ENCODE assay signal across 18 mouse cellular contexts in genomic region chr5:93104987-93105823, GRCm38 (mm10). TPM values are rescaled to one million over a fixed set of nuclear protein-coding genes. Genes with fewer than 3 reads are reported as not detected.
DNase-seq lines count a peak whose midpoint lies in the region; ATAC-seq and TF ChIP-seq lines count a peak whose summit lies in the region.
"Had no signal": no experiment of that assay in that cellular context is flagged by ENCODE, and none has a peak within 500 bp of the region (broad histone marks: within the 10 kb centered on the region; RNA-seq: fewer than 3 reads in every experiment).

No protein-coding gene starts in this region.

- no peak overlapping the region for H3ac ChIP-seq in C2C12 (ENCODE audit: control insufficient read depth, insufficient read length, low read depth)

- ATAC-seq in kidney, embryonic 14.5 days (ENCODE audit: low FRiP score, low TSS enrichment): peak; percentile 38
- ATAC-seq: intestine, embryonic 15.5 days; midbrain, embryonic 15.5 days had no signal

- H3K36me3 ChIP-seq in kidney, embryonic 14.5 days (ENCODE audit: control insufficient read depth, insufficient read depth, low read length): peaks cover 4% of the 10 kb centered on the region; the same call in 1 of the 2 replicates
- H3K36me3 ChIP-seq in C2C12 (ENCODE audit: control insufficient read depth, insufficient read depth): peaks cover 29% of the 10 kb centered on the region
- H3K36me3 ChIP-seq: embryonic facial prominence, embryonic 12.5 days; intestine, embryonic 15.5 days; midbrain, embryonic 15.5 days had no signal

- no peak overlapping the region for H3K9ac ChIP-seq in kidney, embryonic 14.5 days (ENCODE audit: low read depth, low read length)
- H3K9ac ChIP-seq: embryonic facial prominence, embryonic 12.5 days; forebrain, embryonic 12.5 days; intestine, embryonic 15.5 days; limb, embryonic 12.5 days; liver, embryonic 14.5 days; midbrain, embryonic 15.5 days had no signal

- no peak for DNase-seq in kidney, postnatal 25 days
- peak; percentile 61 for DNase-seq in MN1 (ENCODE audit: low spot score)
- DNase-seq in induced T-regulatory cell, adult 2 months (ENCODE audit: low read depth): peak; percentile 63
- DNase-seq in thymus, postnatal 10 days (ENCODE audit: low spot score in 2 of 2): no peak
- DNase-seq in lung, postnatal 10 days: no peak
- no peak for DNase-seq in cerebellum, adult 11-12 months
- DNase-seq: cerebellum, adult 11 months; lung, postnatal 14 days; right cerebral cortex, postnatal 4 days had no signal

- H3K27me3 ChIP-seq in kidney, embryonic 14.5 days (ENCODE audit: control insufficient read depth, insufficient read depth, low read length): no peaks in the 10 kb centered on the region
- H3K27me3 ChIP-seq in C2C12 (ENCODE audit: control insufficient read depth, insufficient read depth, insufficient read length): no peaks in the 10 kb centered on the region
- H3K27me3 ChIP-seq: embryonic facial prominence, embryonic 12.5 days; forebrain, embryonic 12.5 days; intestine, embryonic 15.5 days; limb, embryonic 12.5 days; midbrain, embryonic 15.5 days had no signal

- H3K79me2 ChIP-seq in C2C12 (ENCODE audit: control insufficient read depth, insufficient read depth): peaks cover 88% of the 10 kb centered on the region

- peaks cover 72% of the 10 kb centered on the region for H3K79me3 ChIP-seq in C2C12 (ENCODE audit: low read depth)

- H3K9me3 ChIP-seq in kidney, embryonic 14.5 days (ENCODE audit: control insufficient read depth, low read length): no peaks in the 10 kb centered on the region
- H3K9me3 ChIP-seq: embryonic facial prominence, embryonic 12.5 days; forebrain, embryonic 12.5 days; intestine, embryonic 15.5 days; limb, embryonic 12.5 days; midbrain, embryonic 15.5 days had no signal

- WGBS in kidney, embryonic 14.5 days: 43% methylated on average over 4 of the region's 5 CpGs

- no peak overlapping the region for H3K4me2 ChIP-seq in kidney, embryonic 14.5 days (replicated peaks; ENCODE audit: low read depth, low read length)
- H3K4me2 ChIP-seq: embryonic facial prominence, embryonic 12.5 days; forebrain, embryonic 12.5 days; intestine, embryonic 15.5 days; limb, embryonic 12.5 days; midbrain, embryonic 15.5 days had no signal

- no peak for TF ChIP-seq CTCF in C2C12 (IDR thresholded peaks at IDR 0.05; ENCODE audit: control insufficient read depth, insufficient read depth, insufficient read length)

- no peak overlapping the region for H3K4me3 ChIP-seq in kidney, embryonic 14.5 days (ENCODE audit: low read length)
- H3K4me3 ChIP-seq in C2C12 (ENCODE audit: insufficient read depth, poor library complexity, severe bottlenecking): no peak overlapping the region
- H3K4me3 ChIP-seq: embryonic facial prominence, embryonic 12.5 days; forebrain, embryonic 12.5 days; hindbrain, embryonic 10.5 days; intestine, embryonic 15.5 days; limb, embryonic 12.5 days; midbrain, embryonic 15.5 days had no signal

- peaks cover 30% of the 10 kb centered on the region for H3K4me1 ChIP-seq in kidney, embryonic 14.5 days (ENCODE audit: control insufficient read depth, insufficient read depth, low read length)

- no peak overlapping the region for H3K27ac ChIP-seq in kidney, embryonic 14.5 days (ENCODE audit: low read depth, low read length)
- H3K27ac ChIP-seq: embryonic facial prominence, embryonic 12.5 days; forebrain, embryonic 12.5 days; hindbrain, embryonic 10.5 days; intestine, embryonic 15.5 days; limb, embryonic 12.5 days; liver, embryonic 14.5 days; midbrain, embryonic 15.5 days had no signal

TF ChIP-seq in C2C12, 6 proteins besides CTCF, POLR2A, EP300 and RAD21:
- TF ChIP-seq MYOG (IDR thresholded peaks at IDR 0.05; ENCODE audit: control insufficient read depth, extremely low read depth, insufficient read length) (no peak), USF1 (IDR thresholded peaks at IDR 0.05; ENCODE audit: low read depth) (no peak), FOSL1 (IDR thresholded peaks at IDR 0.05; ENCODE audit: insufficient read depth, low read length, poor library complexity, severe bottlenecking) (peak; percentile 19), CEBPB (IDR thresholded peaks at IDR 0.05; ENCODE audit: low read depth) (no peak)

RNA-seq across cellular contexts. Expression of gene Sept11, which starts 12.0 kb away (rescaled TPM):
- polyA plus RNA-seq in kidney, embryonic 14.5 days (2014; fragmentation: Nextera tagmentation; extraction: Ambion mirVana): 131 and 224 TPM in 2 replicates
- 102 TPM for polyA plus RNA-seq in C2C12 (2012; fragmentation: generic; extraction: Trizol)

Comparison
In these comparisons a context has a peak if more than half of its experiments do, and no peak if none do; other contexts are left out.
1. DNase-seq: peak in MN1 (single experiment) and induced T-regulatory cell, adult 2 months (single experiment); none in kidney, postnatal 25 days (0 of 2), thymus, postnatal 10 days (0 of 2), lung, postnatal 10 days (single experiment) and cerebellum, adult 11-12 months (single experiment).